Mouse (Mus musculus) liver, embryonic 14.5 days (tissue): ENCODE measurements around the gene Cpeb4. TPM values are rescaled to one million over a fixed set of nuclear protein-coding genes. Genes with fewer than 3 reads are reported as not detected.
A peak's percentile ranks its signal among the peaks of the same experiment; 100 is the strongest.

Experiments
- ATAC-seq: fragments of 200-750 bp; cut with Nextera tagmentation; 2 replicates; pipeline ENCODE4 v1.8.0; 2017; ENCODE audit warnings: moderate number of reproducible peaks, mild to moderate bottlenecking, moderate library complexity; ENCODE audit not compliant: insufficient read depth
- DNase-seq, 3 experiments: peaks; one replicate each; pipeline ENCODE4 v3.0.0-alpha.2; 2012 to 2013; ENCODE audit warnings: low read depth in 3 of 3, low spot score in 3 of 3
- H3K27ac ChIP-seq: fragments of 300-500 bp; sonication (generic); 2 replicates; pipeline ENCODE4 v1.5.1; 2014; ENCODE audit warnings: moderate library complexity, mild to moderate bottlenecking, control low read depth, inconsistent platforms
- H3K27me3 ChIP-seq: fragments of 300-500 bp; sonication (generic); 2 replicates; pipeline ENCODE4 v1.6.1; 2014; ENCODE audit warnings: mild to moderate bottlenecking, low read length, moderate library complexity; ENCODE audit not compliant: control insufficient read depth, insufficient read depth
- H3K36me3 ChIP-seq: fragments of 300-500 bp; sonication (generic); replicated peaks from 2 replicates; pipeline ENCODE4 v1.6.1; 2014; ENCODE audit warnings: low read depth; ENCODE audit not compliant: control insufficient read depth, insufficient read depth
- H3K4me1 ChIP-seq, 2 experiments: fragments of 200-500 bp in 1 of 2; fragments of 300-500 bp in 1 of 2; sonication (generic) in 1 of 2; replicated peaks; 2 replicates each; pipeline ENCODE4 v1.6.1; 2012 to 2014; ENCODE audit warnings: antibody characterized with exemption in 1 of 2, inconsistent platforms in 1 of 2, low read length in 1 of 2; ENCODE audit not compliant: control insufficient read depth in 2 of 2, insufficient read depth in 2 of 2
- H3K4me2 ChIP-seq: fragments of 300-500 bp; sonication (generic); 2 replicates; pipeline ENCODE4 v1.6.1; 2014; ENCODE audit warnings: low read depth, mild to moderate bottlenecking, control low read depth, moderate library complexity
- H3K4me3 ChIP-seq, 2 experiments: fragments of 200-500 bp in 1 of 2; fragments of 300-500 bp in 1 of 2; sonication (generic) in 1 of 2; 2 replicates each; pipeline ENCODE4 v1.5.1; 2012 to 2014; ENCODE audit warnings: low read depth in 2 of 2, low read length in 2 of 2, mild to moderate bottlenecking in 2 of 2, control low read depth in 1 of 2, inconsistent platforms in 1 of 2, moderate library complexity in 1 of 2; ENCODE audit not compliant: insufficient read depth in 1 of 2
- H3K9ac ChIP-seq: fragments of 300-500 bp; sonication (generic); replicated peaks from 2 replicates; pipeline ENCODE4 v1.6.1; 2014; ENCODE audit warnings: mild to moderate bottlenecking, control low read depth, moderate library complexity
- H3K9me3 ChIP-seq: fragments of 300-500 bp; sonication (generic); 2 replicates; pipeline ENCODE4 v1.6.1; 2016; ENCODE audit warnings: low read length, mixed read lengths; ENCODE audit not compliant: control insufficient read depth
- CTCF ChIP-seq: IDR thresholded peaks from 2 replicates; pipeline ENCODE4 v1.5.1; 2016; ENCODE audit warnings: antibody characterized with exemption, low read depth, control low read depth
- EP300 ChIP-seq: IDR thresholded peaks from 2 replicates; pipeline ENCODE4 v1.6.1; 2016; ENCODE audit warnings: antibody characterized with exemption, low read depth
- WGBS: fragments of 180-500 bp; shearing (Covaris S2); extraction: QIAGEN DNeasy Blood & Tissue Kit; methylation state at CpG from one replicate; pipeline ENCODE4 v1.1.7; 2014; ENCODE audit not compliant: insufficient replicate concordance; 5-methylcytosine and 5-hydroxymethylcytosine counted together
- polyA plus RNA-seq, 2 experiments: library from polyadenylated mRNA; depleted of rRNA in 1 of 2; stranded (reverse) in 1 of 2; unstranded in 1 of 2; fragments of >200 nt; fragmentation: Nextera tagmentation in 1 of 2; extraction: Ambion mirVana in 1 of 2; gene quantifications; 2 replicates each; pipeline versions ENCODE4 v1.2.1 to v1.2.3; 2012 to 2014

Gene Cpeb4
- polyA plus RNA-seq, 2 experiments, result 25.1 to 29.4 TPM

DNA sequence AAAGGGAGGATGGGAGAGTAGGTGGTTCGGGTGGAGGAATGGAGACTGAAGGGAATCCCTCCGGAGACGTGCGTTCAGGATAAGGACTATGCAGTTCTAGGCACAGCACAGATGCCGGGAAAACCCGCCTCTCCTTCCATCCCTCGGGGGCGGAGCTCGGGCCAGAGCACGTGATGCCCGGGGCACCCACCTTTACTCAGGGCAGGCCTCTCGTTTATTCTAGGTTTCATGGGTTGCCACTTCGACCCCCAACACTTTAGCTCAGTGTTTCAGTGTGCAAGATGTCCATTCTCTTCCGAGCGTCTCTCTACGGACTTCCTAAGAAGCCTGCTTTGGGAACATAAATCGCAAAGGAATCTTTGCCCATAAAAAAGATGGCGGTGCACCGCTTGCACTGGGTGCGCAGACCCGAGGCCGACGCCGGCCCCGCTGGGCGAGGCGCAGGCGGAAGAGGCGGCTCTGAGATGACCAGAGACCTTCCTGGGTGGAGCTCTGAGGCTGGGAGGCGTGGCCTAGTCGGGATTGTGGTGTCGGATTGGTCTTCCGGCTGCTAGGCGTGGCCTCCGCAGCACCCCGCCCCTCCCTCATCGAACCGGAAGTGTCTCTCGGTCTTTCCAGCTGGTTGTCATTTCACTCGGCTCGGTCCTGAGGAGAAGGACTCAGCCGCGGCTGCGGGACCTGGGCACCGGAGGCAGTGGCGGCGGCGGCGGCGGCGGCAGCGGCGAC is 1.6 kb upstream of the Cpeb4 start:
- TF ChIP-seq EP300 (peak; percentile 54; the same call in 1 of the 2 replicates), CTCF (no peak)
- DNase-seq (peak; percentile 99), ATAC-seq (peak; percentile 99)
- Histone ChIP-seq H3K36me3 (peaks cover 28% of the 10 kb centered on the region), H3K27ac (peak overlapping the region; percentile 82), H3K4me3 (peak overlapping the region; percentile 78 to 83), H3K9me3 (no peaks in the 10 kb centered on the region), H3K4me2 (peak overlapping the region; percentile 90), H3K27me3 (no peaks in the 10 kb centered on the region), H3K9ac (peak overlapping the region; percentile 97), H3K4me1 (peaks cover 25 to 34% of the 10 kb centered on the region in 2 experiments)
- under 1% methylated on average over 53 of the region's 53 CpGs for WGBS

- H3K9ac ChIP-seq, result peak overlapping the region; percentile 97
- no peaks in the 10 kb centered on the region for H3K27me3 ChIP-seq
- H3K36me3 ChIP-seq, result peaks cover 28% of the 10 kb centered on the region
- under 1% methylated on average over 21 of the region's 21 CpGs for WGBS
- H3K4me3 ChIP-seq, result peak overlapping the region; percentile 78 to 83
- DNase-seq, result peak in 2 of 3 experiments; percentile 33 to 45
- no peaks in the 10 kb centered on the region for H3K9me3 ChIP-seq
- peaks cover 25 to 34% of the 10 kb centered on the region in 2 experiments for H3K4me1 ChIP-seq
- peak; percentile 43 for TF ChIP-seq CTCF
- no peak; the same call in 1 of the 2 replicates for TF ChIP-seq EP300
- peak overlapping the region; percentile 72 for H3K4me2 ChIP-seq
- peak overlapping the region; percentile 82 for H3K27ac ChIP-seq
- no peak for ATAC-seq
Measured at GRCm38 (mm10) chr11:31871135-31871541, 873 bp upstream of the Cpeb4 start.

- DNase-seq (no peak), ATAC-seq (no peak)
- H3K9ac ChIP-seq, result peak overlapping the region; percentile 90
- H3K9me3 ChIP-seq, result no peaks in the 10 kb centered on the region
- H3K36me3 ChIP-seq, result peaks cover 41% of the 10 kb centered on the region
- H3K4me1 ChIP-seq, result peaks cover 18 to 23% of the 10 kb centered on the region in 2 experiments
- no peaks in the 10 kb centered on the region for H3K27me3 ChIP-seq
- 48% methylated on average over 15 of the region's 15 CpGs for WGBS
- TF ChIP-seq CTCF (no peak), EP300 (no peak)
- H3K27ac ChIP-seq, result peak overlapping the region; percentile 83
- H3K4me3 ChIP-seq, result peak overlapping the region; percentile 78 to 100
- H3K4me2 ChIP-seq, result peak overlapping the region; percentile 72
Measured at GRCm38 (mm10) chr11:31872546-31873261, 693 bp downstream of the Cpeb4 start.

DNA sequence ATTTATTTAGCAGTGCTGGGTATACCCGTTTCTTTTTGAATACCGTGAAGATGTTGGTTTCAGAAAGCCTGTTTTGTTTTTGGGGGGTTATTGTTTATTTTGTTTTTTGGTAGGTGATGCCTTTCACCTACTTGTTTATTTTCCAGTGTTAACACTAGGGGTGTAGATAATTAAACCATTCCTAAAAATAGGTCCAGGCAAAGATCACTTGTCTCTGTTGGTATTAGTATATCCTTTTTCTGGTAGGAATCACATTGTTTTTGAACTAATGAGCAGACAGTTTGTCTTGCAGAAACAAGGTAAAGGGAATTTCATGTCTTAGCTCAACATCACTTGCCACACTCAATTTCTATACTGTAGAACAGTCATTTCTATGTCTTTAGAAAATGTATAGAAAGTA is 2.1 kb downstream of the Cpeb4 start:
- 57% methylated on average over 2 of the region's 2 CpGs for WGBS
- H3K9me3 ChIP-seq, result no peaks in the 10 kb centered on the region; the same call in 1 of the 2 replicates
- peaks cover 46% of the 10 kb centered on the region for H3K36me3 ChIP-seq
- TF ChIP-seq EP300 (no peak), CTCF (no peak)
- DNase-seq (no peak), ATAC-seq (no peak)
- peaks cover 17 to 18% of the 10 kb centered on the region in 2 experiments for H3K4me1 ChIP-seq
- no peaks in the 10 kb centered on the region for H3K27me3 ChIP-seq
- peak overlapping the region; percentile 90 for H3K9ac ChIP-seq
- H3K27ac ChIP-seq, result peak overlapping the region; percentile 47
- H3K4me2 ChIP-seq, result peak overlapping the region; percentile 72
- H3K4me3 ChIP-seq, result peak overlapping the region; percentile 78 to 100

GRCm38 (mm10) chr11:31883671-31884070 is 11.7 kb downstream of the Cpeb4 start:
- Histone ChIP-seq H3K27ac (no peak overlapping the region), H3K9ac (no peak overlapping the region), H3K4me3 (no peak overlapping the region), H3K27me3 (no peaks in the 10 kb centered on the region), H3K4me2 (no peak overlapping the region; the same call in none of the 2 replicates), H3K9me3 (no peaks in the 10 kb centered on the region), H3K36me3 (peaks cover 69% of the 10 kb centered on the region), H3K4me1 (peaks cover 15 to 22% of the 10 kb centered on the region in 2 experiments)
- peak; percentile 70 for ATAC-seq
- DNase-seq, result no peak
- 48% methylated on average over 1 of the region's 1 CpGs for WGBS
- no peak for TF ChIP-seq CTCF
- TF ChIP-seq EP300, result peak; percentile 78
